Mouse (Mus musculus) right cerebral cortex, adult 2 months (tissue): ENCODE data around the gene Gm11634.

Experiments used
- DNase-seq, 2 experiments: peaks; one replicate each; pipeline ENCODE4 v3.0.0; 2021 to 2022; ENCODE audit warnings: low spot score in 2 of 2

Gm11634 gene

GRCm38 (mm10) chr11:101568421-101568820 lies 30.6 kb downstream of the Gm11634 start:
- no peak for DNase-seq

GRCm38 (mm10) chr11:101562391-101562790 lies 36.7 kb downstream of the Gm11634 start:
- DNase-seq: peak; percentile 52 to 57

- no peak for DNase-seq
Observed at GRCm38 (mm10) chr11:101556954-101557353, 42.1 kb downstream of the Gm11634 start.

GRCm38 (mm10) chr11:101556541-101556940 lies 42.5 kb downstream of the Gm11634 start:
- DNase-seq: no peak

- no peak for DNase-seq
Observed at GRCm38 (mm10) chr11:101553354-101553930, 45.6 kb downstream of the Gm11634 start.

- DNase-seq: peak; percentile 99
Observed at GRCm38 (mm10) chr11:101552476-101553300, 46.4 kb downstream of the Gm11634 start.

- peak; percentile 84 to 97 for DNase-seq
Observed at GRCm38 (mm10) chr11:101551751-101552475, 47.1 kb downstream of the Gm11634 start, which contains the start of the genes Brca1 and Nbr1. TSS of gene Brca1 (minus strand) at chr11:101551955. TSS of gene Nbr1 (plus strand) at chr11:101552149.

GRCm38 (mm10) chr11:101548526-101548925 lies 50.5 kb downstream of the Gm11634 start:
- DNase-seq: no peak

- no peak for DNase-seq
Observed at GRCm38 (mm10) chr11:101544132-101544531, 54.9 kb downstream of the Gm11634 start.
